Mouse (Mus musculus): ENCODE data around the gene Lrrc27. TPM values are rescaled to one million over a fixed set of nuclear protein-coding genes. Genes with fewer than 3 reads are reported as not detected.

Gene Lrrc27
- polyA plus RNA-seq, 1 experiment from 2014 or later = 3.8 TPM

DNA sequence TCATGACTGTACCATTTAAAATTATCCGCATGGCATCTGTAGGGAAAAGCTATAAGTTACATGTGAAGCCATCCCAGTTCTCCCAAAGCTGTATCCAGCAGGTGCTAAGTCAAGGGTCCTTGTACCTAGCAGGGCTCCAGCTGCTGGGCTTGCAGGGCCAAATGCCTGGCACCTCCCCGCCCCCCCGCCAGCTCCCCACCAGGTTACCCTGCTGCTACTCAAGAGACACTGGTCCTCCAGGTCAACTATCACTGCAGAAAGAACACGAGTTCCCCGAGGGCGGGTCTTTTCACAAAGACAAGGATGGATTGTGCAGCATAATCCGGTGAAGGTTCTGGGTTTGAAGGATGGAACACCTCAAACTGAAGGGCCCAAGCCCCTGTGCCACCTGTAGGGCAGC is 25.5 kb upstream of the Lrrc27 start:
- peak overlapping the region; percentile 87 for H3K9ac ChIP-seq (ENCODE audit: low read depth, low read length)
- 37% methylated on average over 7 of the region's 7 CpGs for WGBS
- 0 out of 2 replicates have a peak, but pooled peaks cover 2% of the 10 kb centered on the region for H3K9me3 ChIP-seq (ENCODE audit: control insufficient read depth, low read length)
- peak overlapping the region; percentile 92 for H3K4me2 ChIP-seq (ENCODE audit: low read length)
- ATAC-seq = no peak
- no peaks in the 10 kb centered on the region for H3K36me3 ChIP-seq (ENCODE audit: control insufficient read depth, insufficient read depth, low read length)
- H3K27me3 ChIP-seq (replicated peaks; ENCODE audit: control insufficient read depth, insufficient read depth, low read length) = peaks cover 9% of the 10 kb centered on the region; the same call in 1 of the 2 replicates
- H3K4me1 ChIP-seq (ENCODE audit: control insufficient read depth, insufficient read depth, low read depth, low read length) = peaks cover 16% of the 10 kb centered on the region
- no peak overlapping the region; the same call in 1 of the 2 replicates for H3K27ac ChIP-seq (ENCODE audit: low read depth, low read length)
- H3K4me3 ChIP-seq (ENCODE audit: low read length) = peak overlapping the region; percentile 83

DNA sequence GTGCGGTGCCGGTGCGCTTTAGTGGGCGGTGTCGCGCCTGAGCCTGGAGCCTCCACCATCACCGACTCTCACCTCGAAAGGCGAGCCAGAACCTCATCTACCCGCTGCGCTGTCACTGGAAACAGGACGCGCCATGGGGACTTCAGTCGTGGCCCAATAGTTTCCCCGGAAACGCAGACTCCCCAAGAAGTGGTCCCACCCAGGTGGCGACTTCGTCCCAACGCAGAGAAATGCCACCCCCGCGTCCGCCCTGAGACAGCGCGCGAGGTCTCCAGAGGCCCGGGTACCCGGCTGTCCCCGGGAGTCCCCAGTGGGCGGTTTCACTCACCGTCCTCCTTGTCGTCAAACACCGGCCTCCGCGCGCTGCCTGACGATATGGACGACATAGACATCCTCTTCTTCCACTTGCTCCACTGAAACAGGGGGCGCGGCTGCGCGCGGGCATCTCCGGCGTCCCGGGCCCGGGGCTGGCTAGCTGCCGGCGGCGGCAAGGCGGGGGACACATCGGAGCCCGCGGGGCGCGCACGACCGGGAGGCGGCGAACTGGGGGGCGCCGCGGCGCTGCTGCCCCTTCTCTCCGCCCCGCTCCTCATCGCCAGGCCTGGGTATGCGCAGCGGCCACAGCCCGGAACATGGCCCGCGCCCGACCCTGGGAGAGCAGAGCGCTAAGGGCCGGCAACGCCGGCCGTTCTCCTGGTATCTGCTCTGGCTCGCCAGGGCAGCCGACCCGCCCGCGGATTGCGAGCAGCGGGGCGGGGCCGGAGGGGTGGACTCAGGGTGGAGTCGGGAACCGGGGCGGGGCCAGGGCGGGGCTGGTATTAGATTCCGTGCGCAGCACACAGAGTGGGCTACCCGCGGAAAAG is 24.8 kb upstream of the Lrrc27 start:
- H3K4me3 ChIP-seq (ENCODE audit: low read length) = peak overlapping the region; percentile 83
- under 1% methylated on average over 86 of the region's 94 CpGs for WGBS
- H3K36me3 ChIP-seq (ENCODE audit: control insufficient read depth, insufficient read depth, low read length) = no peaks in the 10 kb centered on the region
- H3K27ac ChIP-seq (ENCODE audit: low read depth, low read length) = peak overlapping the region; percentile 79
- H3K4me1 ChIP-seq (ENCODE audit: control insufficient read depth, insufficient read depth, low read depth, low read length) = peaks cover 16% of the 10 kb centered on the region
- peaks cover 9% of the 10 kb centered on the region; the same call in 1 of the 2 replicates for H3K27me3 ChIP-seq (replicated peaks; ENCODE audit: control insufficient read depth, insufficient read depth, low read length)
- H3K9me3 ChIP-seq (ENCODE audit: control insufficient read depth, low read length) = 0 out of 2 replicates have a peak, but pooled peaks cover 2% of the 10 kb centered on the region
- ATAC-seq = peak; percentile 96
- peak overlapping the region; percentile 92 for H3K4me2 ChIP-seq (ENCODE audit: low read length)
- H3K9ac ChIP-seq (ENCODE audit: low read depth, low read length) = peak overlapping the region; percentile 87

DNA sequence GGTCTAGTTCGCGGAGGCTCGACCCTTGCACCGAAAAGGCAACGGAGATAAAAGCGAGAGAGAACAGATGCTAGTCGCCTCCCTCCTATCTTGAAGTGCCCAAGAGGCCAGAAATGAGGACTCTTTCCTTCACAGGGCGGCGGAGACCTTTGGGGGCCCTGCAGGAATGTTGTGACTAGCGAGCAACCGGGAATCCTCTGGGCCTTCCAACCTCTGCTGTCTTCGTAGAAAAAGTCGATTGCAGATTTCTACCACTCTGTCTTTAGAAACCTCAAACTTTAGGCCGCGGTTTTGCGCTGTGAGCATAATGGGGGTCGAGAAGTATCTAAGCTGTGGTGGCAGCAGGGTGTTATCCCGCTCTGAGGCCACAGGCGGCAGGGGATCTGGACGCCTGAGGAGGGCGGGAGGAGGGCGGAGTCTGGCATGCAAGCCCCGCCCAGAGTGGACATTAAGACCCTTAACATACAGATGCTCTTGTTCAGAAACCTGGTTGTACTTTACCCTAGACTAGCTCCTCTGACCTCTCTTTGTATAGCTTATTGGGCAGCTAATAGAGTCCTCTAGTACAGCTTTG is 24.1 kb upstream of the Lrrc27 start:
- H3K36me3 ChIP-seq (ENCODE audit: control insufficient read depth, insufficient read depth, low read length) = no peaks in the 10 kb centered on the region
- peaks cover 9% of the 10 kb centered on the region; the same call in 1 of the 2 replicates for H3K27me3 ChIP-seq (replicated peaks; ENCODE audit: control insufficient read depth, insufficient read depth, low read length)
- H3K4me1 ChIP-seq (ENCODE audit: control insufficient read depth, insufficient read depth, low read depth, low read length) = peaks cover 16% of the 10 kb centered on the region
- 0% methylated on average over 23 of the region's 23 CpGs for WGBS
- H3K9me3 ChIP-seq (ENCODE audit: control insufficient read depth, low read length) = 0 out of 2 replicates have a peak, but pooled peaks cover 2% of the 10 kb centered on the region
- H3K9ac ChIP-seq (ENCODE audit: low read depth, low read length) = peak overlapping the region; percentile 87
- H3K27ac ChIP-seq (ENCODE audit: low read depth, low read length) = peak overlapping the region; percentile 23
- peak; percentile 66 for ATAC-seq
- peak overlapping the region; percentile 83 for H3K4me3 ChIP-seq (ENCODE audit: low read length)
- peak overlapping the region; percentile 92 for H3K4me2 ChIP-seq (ENCODE audit: low read length)

DNA sequence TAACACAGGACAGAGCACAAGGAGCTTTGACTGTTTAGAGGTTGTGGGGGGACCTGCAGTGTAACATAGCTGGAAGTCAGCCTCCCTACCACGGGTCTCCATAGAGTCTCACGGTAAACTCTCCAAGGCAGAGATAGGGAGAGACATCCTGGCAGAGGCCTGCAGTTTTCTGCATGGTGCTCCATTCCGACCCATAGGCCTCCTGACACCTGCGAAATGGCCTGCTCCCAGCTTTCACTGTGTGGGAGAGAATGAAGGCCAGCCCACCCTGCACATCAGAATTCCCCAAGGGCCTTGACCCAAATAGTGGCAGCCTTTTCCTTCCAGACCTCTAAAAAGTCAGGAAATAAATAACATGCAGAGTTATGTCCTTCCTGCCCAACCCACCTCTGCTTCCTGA is 22.2 kb upstream of the Lrrc27 start:
- no peak overlapping the region for H3K9ac ChIP-seq (ENCODE audit: low read depth, low read length)
- no peaks in the 10 kb centered on the region for H3K36me3 ChIP-seq (ENCODE audit: control insufficient read depth, insufficient read depth, low read length)
- no peak for ATAC-seq
- 0 out of 2 replicates have a peak, but pooled peaks cover 2% of the 10 kb centered on the region for H3K9me3 ChIP-seq (ENCODE audit: control insufficient read depth, low read length)
- H3K4me3 ChIP-seq (ENCODE audit: low read length) = no peak overlapping the region
- peaks cover 9% of the 10 kb centered on the region; the same call in 1 of the 2 replicates for H3K27me3 ChIP-seq (replicated peaks; ENCODE audit: control insufficient read depth, insufficient read depth, low read length)
- no peak overlapping the region for H3K4me2 ChIP-seq (ENCODE audit: low read length)
- H3K4me1 ChIP-seq (ENCODE audit: control insufficient read depth, insufficient read depth, low read depth, low read length) = peaks cover 16% of the 10 kb centered on the region
- no peak overlapping the region for H3K27ac ChIP-seq (ENCODE audit: low read depth, low read length)
- WGBS = 98% methylated on average over 4 of the region's 4 CpGs

DNA sequence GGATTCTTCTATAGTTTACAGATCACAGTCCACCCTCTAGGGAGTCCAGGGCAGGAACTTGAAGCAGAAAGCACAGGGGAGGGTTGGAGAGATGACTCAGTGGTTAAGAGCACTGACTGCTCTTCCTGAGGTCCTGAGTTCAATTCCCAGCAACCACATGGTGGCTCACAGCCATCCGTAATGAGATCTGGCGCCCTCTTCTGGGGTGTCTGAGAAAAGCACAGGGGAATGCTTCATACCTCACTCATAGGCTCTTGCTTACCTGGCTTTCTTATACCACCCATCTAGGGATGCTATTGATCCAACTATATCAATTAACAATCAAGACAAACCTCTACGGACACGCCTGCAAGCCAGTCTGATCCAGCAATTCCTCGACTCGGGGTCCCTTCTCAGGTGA is 21.2 kb upstream of the Lrrc27 start:
- WGBS = 71% methylated on average over 6 of the region's 6 CpGs
- no peak overlapping the region for H3K4me2 ChIP-seq (ENCODE audit: low read length)
- ATAC-seq = no peak
- peaks cover 7% of the 10 kb centered on the region for H3K4me1 ChIP-seq (ENCODE audit: control insufficient read depth, insufficient read depth, low read depth, low read length)
- peaks cover 6% of the 10 kb centered on the region; the same call in 1 of the 2 replicates for H3K27me3 ChIP-seq (replicated peaks; ENCODE audit: control insufficient read depth, insufficient read depth, low read length)
- H3K36me3 ChIP-seq (ENCODE audit: control insufficient read depth, insufficient read depth, low read length) = no peaks in the 10 kb centered on the region
- no peak overlapping the region for H3K4me3 ChIP-seq (ENCODE audit: low read length)
- no peak overlapping the region for H3K27ac ChIP-seq (ENCODE audit: low read depth, low read length)
- no peak overlapping the region for H3K9ac ChIP-seq (ENCODE audit: low read depth, low read length)
- 0 out of 2 replicates have a peak, but pooled peaks cover 2% of the 10 kb centered on the region for H3K9me3 ChIP-seq (ENCODE audit: control insufficient read depth, low read length)

DNA sequence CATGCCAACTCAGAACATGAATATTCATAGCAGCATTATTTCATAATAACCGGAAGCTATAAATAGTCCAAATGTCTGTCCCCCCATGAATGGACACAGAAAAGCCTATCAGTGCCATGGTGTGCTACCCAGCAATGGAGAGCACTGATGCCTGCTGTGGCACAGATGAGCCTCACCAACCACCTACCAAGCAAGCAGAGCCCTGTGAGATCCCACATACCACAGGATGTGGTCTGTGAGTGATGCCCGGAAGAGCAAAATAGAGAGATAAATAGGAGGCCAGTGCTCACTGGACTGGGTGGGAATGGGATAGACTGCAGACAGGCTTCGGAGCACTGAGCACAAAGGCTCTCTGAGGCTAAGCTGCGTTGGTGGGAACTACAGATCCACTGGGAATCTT is 15.8 kb upstream of the Lrrc27 start:
- 75% methylated on average over 4 of the region's 4 CpGs for WGBS
- Histone ChIP-seq H3K27me3 (replicated peaks; ENCODE audit: control insufficient read depth, insufficient read depth, low read length) (no peaks in the 10 kb centered on the region), H3K4me2 (ENCODE audit: low read length) (no peak overlapping the region), H3K4me3 (ENCODE audit: low read length) (no peak overlapping the region), H3K4me1 (ENCODE audit: control insufficient read depth, insufficient read depth, low read depth, low read length) (no peaks in the 10 kb centered on the region), H3K36me3 (ENCODE audit: control insufficient read depth, insufficient read depth, low read length) (no peaks in the 10 kb centered on the region), H3K9me3 (ENCODE audit: control insufficient read depth, low read length) (no peaks in the 10 kb centered on the region), H3K9ac (ENCODE audit: low read depth, low read length) (no peak overlapping the region), H3K27ac (ENCODE audit: low read depth, low read length) (no peak overlapping the region)
- ATAC-seq = no peak

DNA sequence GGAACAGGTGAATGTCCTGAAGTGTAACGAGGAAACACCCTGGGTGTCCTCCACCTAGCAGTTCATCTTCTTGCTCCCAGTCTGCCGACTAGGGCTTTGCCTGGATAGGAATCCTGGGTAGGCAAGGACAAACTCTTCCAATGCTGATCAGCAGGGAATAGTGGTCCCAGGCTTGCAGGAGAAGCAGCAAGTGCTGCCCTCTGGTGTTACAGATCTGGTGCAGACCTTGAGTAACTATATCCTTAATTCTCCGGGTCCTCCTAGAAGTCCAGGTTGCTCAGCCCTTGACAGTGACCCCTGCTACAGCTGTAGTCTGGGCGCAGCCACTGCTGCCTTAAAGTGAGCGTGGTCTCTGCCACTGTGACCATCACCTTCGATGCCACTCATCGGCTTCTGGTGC is 12.7 kb upstream of the Lrrc27 start:
- no peaks in the 10 kb centered on the region for H3K27me3 ChIP-seq (replicated peaks; ENCODE audit: control insufficient read depth, insufficient read depth, low read length)
- 26% methylated on average over 7 of the region's 7 CpGs for WGBS
- H3K4me1 ChIP-seq (ENCODE audit: control insufficient read depth, insufficient read depth, low read depth, low read length) = no peaks in the 10 kb centered on the region
- no peaks in the 10 kb centered on the region for H3K36me3 ChIP-seq (ENCODE audit: control insufficient read depth, insufficient read depth, low read length)
- ATAC-seq = peak; percentile 76
- no peaks in the 10 kb centered on the region for H3K9me3 ChIP-seq (ENCODE audit: control insufficient read depth, low read length)
- H3K9ac ChIP-seq (ENCODE audit: low read depth, low read length) = 0 out of 2 replicates have a peak overlapping the region, but pooled peaks have one; percentile 22
- no peak overlapping the region for H3K27ac ChIP-seq (ENCODE audit: low read depth, low read length)
- H3K4me2 ChIP-seq (ENCODE audit: low read length) = no peak overlapping the region
- no peak overlapping the region for H3K4me3 ChIP-seq (ENCODE audit: low read length)

DNA sequence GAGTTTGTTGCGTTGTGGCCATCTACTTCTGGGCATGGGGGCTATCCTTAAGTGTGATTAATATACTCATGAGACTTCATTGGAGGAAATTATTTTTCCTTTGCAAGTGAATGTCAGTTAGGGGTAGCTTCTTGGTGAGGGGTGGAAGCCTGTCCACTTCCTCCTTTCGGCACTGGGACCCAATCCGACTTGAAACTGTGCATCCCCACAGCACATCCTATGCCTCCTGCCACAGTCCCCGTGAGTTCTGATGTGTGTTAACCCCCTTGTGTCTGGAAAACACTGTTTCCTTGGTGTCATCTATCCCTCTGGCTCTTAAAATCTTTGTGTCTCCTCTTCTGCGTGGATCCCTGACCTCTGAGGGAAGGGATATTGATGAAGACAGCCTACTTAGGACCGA is 11.6 kb upstream of the Lrrc27 start:
- Histone ChIP-seq H3K4me2 (ENCODE audit: low read length) (no peak overlapping the region), H3K36me3 (ENCODE audit: control insufficient read depth, insufficient read depth, low read length) (no peaks in the 10 kb centered on the region), H3K9ac (ENCODE audit: low read depth, low read length) (no peak overlapping the region), H3K4me1 (ENCODE audit: control insufficient read depth, insufficient read depth, low read depth, low read length) (no peaks in the 10 kb centered on the region), H3K4me3 (ENCODE audit: low read length) (no peak overlapping the region), H3K27ac (ENCODE audit: low read depth, low read length) (no peak overlapping the region), H3K9me3 (ENCODE audit: control insufficient read depth, low read length) (no peaks in the 10 kb centered on the region), H3K27me3 (replicated peaks; ENCODE audit: control insufficient read depth, insufficient read depth, low read length) (no peaks in the 10 kb centered on the region)
- no peak for ATAC-seq
- WGBS = 66% methylated on average over 6 of the region's 6 CpGs
